Mouse (Mus musculus) midbrain, embryonic 16.5 days (tissue): ENCODE results near the gene Ccdc83. TPM values are rescaled to one million over a fixed set of nuclear protein-coding genes. Genes with fewer than 3 reads are reported as not detected.
"Not testable (repeated sequence)": the region's sequence is repeated elsewhere in the genome, so short reads cannot be mapped to it uniquely, and the experiment has no call there.

Experiments used
- ATAC-seq: fragments of 200-750 bp; cut with Nextera tagmentation; 2 replicates; pipeline ENCODE4 v1.8.0; 2017; ENCODE audit warnings: moderate TSS enrichment
- H3K27ac ChIP-seq: fragments of 300-500 bp; sonication (generic); 2 replicates; pipeline ENCODE4 v1.5.1; 2014; ENCODE audit warnings: mild to moderate bottlenecking, low read length, mixed read lengths
- H3K27me3 ChIP-seq: fragments of 300-500 bp; sonication (generic); 2 replicates; pipeline ENCODE4 v1.6.1; 2014; ENCODE audit warnings: low read depth, low read length, mixed read lengths; ENCODE audit not compliant: control insufficient read depth, insufficient read depth
- H3K36me3 ChIP-seq: fragments of 300-500 bp; sonication (generic); 2 replicates; pipeline ENCODE4 v1.6.1; 2014; ENCODE audit warnings: mild to moderate bottlenecking, low read length, moderate library complexity, mixed read lengths; ENCODE audit not compliant: control insufficient read depth, insufficient read depth
- H3K4me1 ChIP-seq: fragments of 300-500 bp; sonication (generic); 2 replicates; pipeline ENCODE4 v1.6.1; 2014; ENCODE audit warnings: mild to moderate bottlenecking, low read length, mixed read lengths; ENCODE audit not compliant: control insufficient read depth, insufficient read depth
- H3K4me2 ChIP-seq: fragments of 300-500 bp; sonication (generic); 2 replicates; pipeline ENCODE4 v1.6.1; 2014; ENCODE audit warnings: mild to moderate bottlenecking, low read length, mixed read lengths
- H3K4me3 ChIP-seq: fragments of 300-500 bp; sonication (generic); 2 replicates; pipeline ENCODE4 v1.5.1; 2014; ENCODE audit warnings: low read depth, mild to moderate bottlenecking, low read length, moderate library complexity, mixed read lengths
- H3K9ac ChIP-seq: fragments of 300-500 bp; sonication (generic); 2 replicates; pipeline ENCODE4 v1.6.1; 2014; ENCODE audit warnings: low read depth, low read length, mixed read lengths
- H3K9me3 ChIP-seq: fragments of 300-500 bp; sonication (generic); replicated peaks from 2 replicates; pipeline ENCODE4 v1.6.1; 2014; ENCODE audit warnings: mild to moderate bottlenecking, low read length, mixed read lengths; ENCODE audit not compliant: control insufficient read depth, poor library complexity, severe bottlenecking
- WGBS: fragments of 180-500 bp; shearing (Covaris S2); extraction: QIAGEN DNeasy Blood & Tissue Kit; methylation state at CpG from one replicate; pipeline ENCODE4 v1.1.7; 2014; 5-methylcytosine and 5-hydroxymethylcytosine counted together
- polyA plus RNA-seq: library from polyadenylated mRNA; unstranded; fragments of >200 nt; fragmentation: Nextera tagmentation; extraction: Ambion mirVana; gene quantifications from 2 replicates; pipeline ENCODE4 v1.2.1, GENCODE M21; 2015

Ccdc83 gene
- polyA plus RNA-seq, 1 experiment from 2014 or later: not detected

DNA sequence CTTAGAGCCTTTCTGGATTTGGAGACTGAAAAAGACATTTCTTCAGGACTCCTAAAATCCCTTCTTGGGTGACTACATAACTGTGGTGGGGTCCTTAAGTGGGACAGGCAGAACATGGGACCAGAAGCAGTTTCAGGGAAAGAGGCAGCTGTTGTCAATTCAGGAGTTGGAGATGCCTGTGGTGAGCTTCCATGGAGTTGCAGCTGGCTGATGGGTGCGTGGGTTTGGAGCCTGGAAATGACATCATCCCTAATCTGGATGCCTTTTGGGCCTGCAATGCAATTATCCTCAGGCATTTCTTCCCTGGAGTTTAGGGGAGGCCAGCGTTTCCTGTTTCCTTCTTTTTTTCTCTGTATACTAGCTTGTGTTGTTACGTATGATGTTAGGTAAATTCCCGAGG lies 31.7 kb downstream of the Ccdc83 start:
- Histone ChIP-seq H3K9me3 (no peaks in the 10 kb centered on the region), H3K27me3 (no peaks in the 10 kb centered on the region), H3K4me3 (no peak overlapping the region), H3K4me2 (no peak overlapping the region), H3K36me3 (no peaks in the 10 kb centered on the region), H3K9ac (no peak overlapping the region), H3K4me1 (no peaks in the 10 kb centered on the region), H3K27ac (no peak overlapping the region)
- ATAC-seq: no peak
- WGBS: 54% methylated on average over 4 of the region's 4 CpGs

DNA sequence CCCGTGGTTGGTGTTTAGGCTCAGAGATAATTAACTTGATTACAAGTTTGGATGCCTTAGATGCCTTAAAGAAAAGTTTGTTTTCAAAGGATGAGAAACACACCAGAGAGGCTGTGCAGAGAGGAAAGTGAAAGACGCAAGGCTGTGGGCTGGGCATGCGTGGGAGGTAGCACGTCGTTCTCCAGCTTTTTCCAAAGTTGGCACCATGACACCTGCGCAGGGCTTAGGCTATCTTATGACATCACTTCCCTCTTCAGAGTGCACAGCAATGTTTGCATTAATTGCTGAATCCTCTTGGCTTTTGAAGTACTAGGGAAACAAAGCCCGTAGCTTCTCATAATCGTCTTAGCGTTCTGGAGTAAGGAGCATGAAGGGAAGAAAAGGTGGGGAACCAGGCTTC lies 34.1 kb downstream of the Ccdc83 start:
- no peaks in the 10 kb centered on the region for H3K4me1 ChIP-seq
- H3K36me3 ChIP-seq: no peaks in the 10 kb centered on the region
- no peaks in the 10 kb centered on the region for H3K9me3 ChIP-seq
- no peak overlapping the region for H3K27ac ChIP-seq
- H3K27me3 ChIP-seq: no peaks in the 10 kb centered on the region
- 80% methylated on average over 9 of the region's 9 CpGs for WGBS
- no peak overlapping the region for H3K4me3 ChIP-seq
- no peak overlapping the region for H3K9ac ChIP-seq
- H3K4me2 ChIP-seq: no peak overlapping the region
- ATAC-seq: no peak

DNA sequence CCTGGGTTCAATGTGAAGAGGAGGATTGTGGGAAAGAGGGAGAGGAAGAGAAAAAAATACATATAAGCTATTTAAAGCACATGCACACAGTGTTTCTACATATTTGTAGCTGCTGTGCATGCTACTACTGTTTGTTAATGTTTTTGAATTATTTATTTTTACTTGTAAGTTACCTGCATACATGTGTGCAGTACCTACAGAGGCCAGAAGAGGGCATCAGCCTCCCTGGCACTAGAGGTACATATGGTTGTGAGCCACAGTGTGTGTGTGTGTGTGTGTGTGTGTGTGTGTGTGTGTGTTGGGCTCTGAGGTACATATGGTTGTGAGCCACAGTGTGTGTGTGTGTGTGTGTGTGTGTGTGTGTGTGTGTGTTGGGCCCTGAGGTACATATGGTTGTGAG lies 36.7 kb downstream of the Ccdc83 start:
- not testable (repeated sequence) for H3K9ac ChIP-seq, H3K27me3 ChIP-seq, H3K27ac ChIP-seq, H3K36me3 ChIP-seq, H3K4me1 ChIP-seq, H3K4me2 ChIP-seq, H3K4me3 ChIP-seq, H3K9me3 ChIP-seq, ATAC-seq

DNA sequence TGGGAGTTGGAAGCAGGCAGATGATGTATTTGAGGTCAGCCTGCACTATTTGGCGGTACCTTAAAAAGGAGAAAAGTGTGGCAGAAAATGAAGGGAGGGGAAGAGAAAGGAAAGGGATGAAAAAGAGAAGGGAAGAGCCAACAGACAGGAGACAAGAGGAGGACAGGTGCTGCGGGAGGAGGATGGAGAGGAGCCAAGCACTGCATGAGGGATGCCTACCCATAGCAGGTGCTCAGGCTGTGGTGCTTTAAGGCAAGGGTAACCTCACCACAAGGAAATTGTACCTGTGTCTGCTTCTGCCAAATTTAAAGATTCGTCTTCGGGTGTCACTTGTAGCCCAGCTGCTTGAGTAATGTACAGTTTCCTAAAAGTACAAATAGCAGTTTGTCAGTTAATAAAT lies 37.5 kb downstream of the Ccdc83 start:
- Histone ChIP-seq H3K9ac (no peak overlapping the region), H3K4me2 (no peak overlapping the region), H3K4me3 (no peak overlapping the region), H3K27ac (no peak overlapping the region), H3K4me1 (no peaks in the 10 kb centered on the region), H3K36me3 (no peaks in the 10 kb centered on the region), H3K27me3 (no peaks in the 10 kb centered on the region), H3K9me3 (no peaks in the 10 kb centered on the region)
- 95% methylated on average over 4 of the region's 4 CpGs for WGBS
- no peak for ATAC-seq

DNA sequence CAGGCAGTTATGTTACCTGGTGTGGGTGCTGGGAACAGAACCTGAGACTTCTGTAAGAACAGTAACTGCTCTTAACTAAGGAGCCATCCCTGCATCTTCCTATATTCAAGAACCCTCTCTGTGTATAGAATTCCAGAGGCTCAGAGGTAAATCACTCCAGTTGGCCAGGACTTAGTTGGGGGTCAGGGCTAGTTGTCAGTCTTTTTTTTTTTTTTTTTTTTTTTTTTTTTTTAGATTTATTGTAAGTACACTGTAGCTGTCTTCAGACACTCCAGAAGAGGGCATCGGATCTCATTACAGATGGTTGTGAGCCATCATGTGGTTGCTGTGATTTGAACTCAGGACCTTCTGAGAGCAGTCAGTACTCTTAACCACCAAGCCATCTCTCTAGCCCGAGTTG lies 44.1 kb downstream of the Ccdc83 start:
- no peak for ATAC-seq
- H3K9me3 ChIP-seq: no peaks in the 10 kb centered on the region
- WGBS: 86% methylated on average over 2 of the region's 2 CpGs

DNA sequence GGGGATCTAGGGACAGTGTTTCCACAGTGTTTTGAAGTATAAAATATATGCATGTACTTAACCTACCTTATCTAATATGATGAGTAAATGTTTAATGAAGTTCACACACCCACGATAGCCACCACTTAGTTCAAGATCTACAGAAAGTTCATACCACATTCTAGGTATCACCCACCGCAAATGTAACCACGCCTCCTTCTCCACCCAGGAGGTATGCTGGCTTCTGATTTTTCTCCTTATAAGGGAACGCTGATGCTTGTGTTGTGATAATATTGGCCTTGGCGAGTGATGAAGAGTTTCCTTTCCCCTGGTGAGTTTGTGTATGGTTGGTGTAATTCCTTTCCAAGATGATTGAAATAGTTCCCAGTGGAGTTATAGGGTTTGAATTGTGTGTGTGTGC lies 47.5 kb downstream of the Ccdc83 start:
- H3K4me3 ChIP-seq: no peak overlapping the region
- no peaks in the 10 kb centered on the region for H3K9me3 ChIP-seq
- no peak overlapping the region for H3K9ac ChIP-seq
- H3K27me3 ChIP-seq: no peaks in the 10 kb centered on the region
- no peaks in the 10 kb centered on the region for H3K36me3 ChIP-seq
- 80% methylated on average over 5 of the region's 5 CpGs for WGBS
- no peaks in the 10 kb centered on the region for H3K4me1 ChIP-seq
- H3K27ac ChIP-seq: no peak overlapping the region
- ATAC-seq: no peak
- H3K4me2 ChIP-seq: no peak overlapping the region

More for the DNA sequence above, 44.1 kb downstream of the Ccdc83 start:
- H3K27me3 ChIP-seq: no peaks in the 10 kb centered on the region
- no peak overlapping the region for H3K9ac ChIP-seq
- H3K4me1 ChIP-seq: no peaks in the 10 kb centered on the region
- no peak overlapping the region for H3K4me3 ChIP-seq
- no peak overlapping the region for H3K4me2 ChIP-seq
- no peaks in the 10 kb centered on the region for H3K36me3 ChIP-seq
- no peak overlapping the region for H3K27ac ChIP-seq

DNA sequence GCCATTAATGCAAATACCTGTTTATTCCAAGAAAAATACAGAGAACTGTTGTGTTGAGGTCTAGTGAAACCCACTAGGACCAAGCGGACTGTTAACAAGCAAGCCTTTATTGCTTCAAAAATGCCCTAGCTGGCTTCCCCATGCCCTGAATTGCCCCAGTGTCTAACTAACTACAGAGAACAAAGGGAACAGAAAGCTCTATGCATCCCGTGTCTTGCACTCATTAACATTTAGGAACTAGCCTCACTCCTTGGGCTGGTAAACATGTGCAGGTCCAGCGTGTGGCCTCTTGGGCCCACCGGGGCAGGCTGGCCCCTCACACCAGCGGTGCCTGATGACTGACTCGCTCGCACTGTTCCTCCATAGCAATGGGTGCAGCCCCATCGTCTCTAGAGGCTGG lies 49.1 kb downstream of the Ccdc83 start:
- no peaks in the 10 kb centered on the region for H3K4me1 ChIP-seq
- H3K27ac ChIP-seq: no peak overlapping the region
- no peak overlapping the region for H3K4me2 ChIP-seq
- 63% methylated on average over 8 of the region's 8 CpGs for WGBS
- no peaks in the 10 kb centered on the region for H3K27me3 ChIP-seq
- H3K36me3 ChIP-seq: no peaks in the 10 kb centered on the region
- no peak for ATAC-seq
- no peak overlapping the region for H3K9ac ChIP-seq
- H3K4me3 ChIP-seq: no peak overlapping the region
- H3K9me3 ChIP-seq: no peaks in the 10 kb centered on the region

DNA sequence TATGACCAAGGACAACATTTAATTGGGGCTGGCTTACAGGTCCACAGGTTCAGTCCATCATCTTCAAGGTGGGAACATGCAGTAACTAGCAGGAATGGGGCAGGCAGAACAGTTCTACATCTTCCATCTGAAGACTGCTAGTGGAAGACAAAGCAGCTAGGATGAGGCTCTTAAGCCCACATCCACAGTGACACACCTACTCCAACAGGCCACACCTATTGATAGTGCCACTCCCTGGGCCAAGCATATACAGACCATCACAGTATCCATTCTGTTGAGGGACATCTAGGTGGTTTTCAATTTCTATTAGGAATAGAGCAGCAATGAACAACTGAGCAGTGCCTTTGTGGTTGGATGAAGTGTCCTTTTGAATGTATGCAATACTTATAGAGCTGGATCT lies 54.6 kb downstream of the Ccdc83 start:
- H3K4me1 ChIP-seq: no peaks in the 10 kb centered on the region
- H3K27ac ChIP-seq: no peak overlapping the region
- H3K9ac ChIP-seq: no peak overlapping the region
- H3K9me3 ChIP-seq: no peaks in the 10 kb centered on the region
- H3K27me3 ChIP-seq: no peaks in the 10 kb centered on the region
- no peak for ATAC-seq
- no peak overlapping the region for H3K4me2 ChIP-seq
- peaks cover 11% of the 10 kb centered on the region for H3K36me3 ChIP-seq
- no peak overlapping the region for H3K4me3 ChIP-seq

DNA sequence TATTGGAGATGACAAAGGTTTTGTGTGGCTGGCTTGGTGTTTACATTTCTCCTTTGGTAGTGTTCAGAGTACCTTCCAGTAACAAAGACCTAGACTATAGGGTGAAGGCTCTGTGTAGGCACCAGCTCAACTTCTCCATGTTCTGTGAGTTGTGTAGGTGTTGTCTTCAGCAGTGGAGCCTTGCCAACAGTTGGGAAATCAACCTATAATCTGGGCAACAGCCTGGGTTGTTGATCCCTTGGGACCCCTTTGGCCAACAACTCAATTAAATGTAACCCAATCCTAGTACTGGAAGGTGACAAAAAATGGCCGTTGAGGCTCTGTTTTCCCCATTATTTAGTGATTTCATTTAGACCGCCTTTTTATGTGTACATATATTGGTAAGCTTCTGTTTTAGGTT lies 55.5 kb downstream of the Ccdc83 start:
- H3K4me1 ChIP-seq: no peaks in the 10 kb centered on the region
- WGBS: 94% methylated on average over 2 of the region's 2 CpGs
- no peak overlapping the region for H3K27ac ChIP-seq
- H3K4me3 ChIP-seq: no peak overlapping the region
- no peaks in the 10 kb centered on the region for H3K27me3 ChIP-seq
- no peak for ATAC-seq
- no peak overlapping the region for H3K9ac ChIP-seq
- no peaks in the 10 kb centered on the region for H3K9me3 ChIP-seq
- H3K4me2 ChIP-seq: no peak overlapping the region
- peaks cover 11% of the 10 kb centered on the region for H3K36me3 ChIP-seq

DNA sequence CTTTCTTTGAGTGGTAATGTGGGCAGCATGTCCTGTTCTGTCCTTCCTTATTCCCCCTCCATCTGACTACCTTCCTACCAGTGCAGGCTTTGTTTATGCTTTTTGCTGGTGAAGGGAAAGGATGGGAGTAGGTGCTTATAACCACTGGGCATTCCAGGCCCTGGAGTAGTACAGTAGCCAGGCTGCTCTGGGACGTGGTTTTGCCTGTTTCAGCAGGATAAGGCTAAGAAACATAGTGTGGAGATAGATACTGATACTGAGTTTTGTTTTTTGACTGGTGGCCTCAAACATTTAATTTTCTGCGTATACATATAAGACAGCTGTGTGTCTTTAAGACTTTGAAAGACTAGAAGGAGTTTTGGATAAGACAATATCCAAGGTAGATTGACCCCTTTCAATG lies 61.7 kb downstream of the Ccdc83 start:
- no peak for ATAC-seq
- H3K27ac ChIP-seq: no peak overlapping the region
- no peaks in the 10 kb centered on the region for H3K27me3 ChIP-seq
- H3K4me3 ChIP-seq: no peak overlapping the region
- peaks cover 10% of the 10 kb centered on the region for H3K36me3 ChIP-seq
- H3K9ac ChIP-seq: no peak overlapping the region
- H3K4me1 ChIP-seq: no peaks in the 10 kb centered on the region
- WGBS: 97% methylated on average over 2 of the region's 2 CpGs
- no peak overlapping the region for H3K4me2 ChIP-seq
- no peaks in the 10 kb centered on the region for H3K9me3 ChIP-seq
